Mouse (Mus musculus): ENCODE data around the gene Dlx5. TPM values are rescaled to one million over a fixed set of nuclear protein-coding genes. Genes with fewer than 3 reads are reported as not detected.

Dlx5 gene
- total RNA-seq, 2 experiments from 2014 or later: 0.41 TPM; not detected in 1

- intact Hi-C loops (cut with DNase I): no loop called here
These were observed 4.5 kb downstream of the Dlx5 start for GRCm38 (mm10) chr6:6877346-6877910.

DNA sequence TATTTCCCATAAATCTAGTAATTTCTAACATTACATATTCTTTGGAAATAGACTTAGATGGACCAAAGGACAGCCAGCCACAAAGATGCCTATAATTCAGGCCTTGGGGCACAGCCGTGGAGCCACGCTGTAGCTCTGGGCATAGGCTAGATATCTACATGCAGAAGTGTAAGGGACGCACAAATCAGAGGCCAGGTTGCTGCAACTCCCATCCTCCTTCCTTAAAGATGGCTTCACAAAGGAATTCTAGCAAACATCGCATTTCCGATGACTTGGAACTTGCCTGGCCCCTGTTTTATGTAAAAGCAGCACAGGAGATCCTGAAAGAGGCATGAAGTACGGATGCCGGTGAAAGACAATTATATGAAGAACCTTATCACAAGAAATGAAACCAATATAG, 5.2 kb downstream of the Dlx5 start:
- intact Hi-C loops (cut with DNase I): no loop called here
- no peak for DNase-seq

More at GRCm38 (mm10) chr6:6877346-6877910, 4.5 kb downstream of the Dlx5 start:
- no peak for DNase-seq

DNA sequence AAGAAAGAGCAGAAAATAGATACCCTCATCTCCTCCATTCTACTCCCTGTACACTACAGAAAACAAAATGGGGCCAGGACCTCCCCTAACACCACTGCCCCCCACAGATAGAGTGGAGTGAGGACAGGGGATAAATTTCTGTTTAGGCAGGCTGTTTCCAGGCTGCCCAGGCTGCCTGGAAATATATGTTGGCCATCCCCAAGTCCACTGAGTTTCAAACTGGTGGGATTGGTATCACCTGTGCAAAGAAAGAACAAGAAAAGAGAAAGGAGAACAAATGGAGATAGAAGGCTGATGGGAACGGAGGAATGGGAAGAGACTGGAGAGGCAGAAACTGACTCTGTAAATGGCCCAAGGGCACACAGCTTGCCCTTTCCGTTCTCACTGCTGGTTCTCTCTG, 5.7 kb downstream of the Dlx5 start:
- intact Hi-C loops (cut with DNase I): no loop called here
- DNase-seq: no peak

DNA sequence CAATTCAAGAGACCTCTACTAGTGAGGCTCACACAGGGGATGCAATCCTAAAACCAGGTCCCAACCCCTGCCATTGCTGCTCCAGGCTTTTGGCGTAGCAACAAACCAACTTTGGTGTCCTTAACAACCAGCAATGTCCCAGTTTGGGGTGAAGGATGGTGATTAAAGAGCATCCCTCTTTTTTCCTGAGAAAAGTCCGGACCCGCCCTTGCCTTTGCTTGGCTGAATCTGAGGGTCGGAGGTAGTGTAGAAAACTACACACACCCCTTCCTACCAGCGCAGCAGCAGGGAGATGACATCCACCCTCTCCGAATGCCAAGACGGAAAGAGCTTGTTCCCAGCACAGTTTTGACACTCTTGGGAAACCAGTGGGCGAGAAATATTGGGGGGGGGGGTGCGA, 6.2 kb downstream of the Dlx5 start:
- DNase-seq: no peak
- intact Hi-C loops (cut with DNase I): no loop called here

DNA sequence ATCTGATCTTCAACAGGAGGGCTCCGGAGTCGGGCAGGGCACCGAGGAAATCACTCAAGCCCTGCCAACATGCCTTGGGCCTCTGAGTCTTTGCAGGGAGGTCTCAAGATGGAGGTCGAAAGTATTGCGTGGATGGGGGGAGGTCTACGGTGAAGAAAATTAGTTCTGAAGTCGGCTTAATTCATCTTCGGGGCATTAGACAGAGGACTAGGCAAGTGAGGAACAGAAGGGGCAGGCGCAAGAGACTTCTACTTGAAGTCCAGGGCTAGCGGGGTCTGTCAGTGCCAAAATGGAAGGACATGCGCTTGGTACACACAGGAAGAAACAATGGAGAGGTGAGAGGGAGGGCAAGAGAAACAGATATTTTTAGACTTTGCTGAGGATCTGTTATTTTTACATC, 6.7 kb downstream of the Dlx5 start:
- intact Hi-C loops (cut with DNase I): no loop called here
- no peak for DNase-seq

- no peak for DNase-seq
- intact Hi-C loops (cut with DNase I): no loop called here
These were observed 7.7 kb downstream of the Dlx5 start for GRCm38 (mm10) chr6:6874073-6874771.

- DNase-seq: no peak
- intact Hi-C loops (cut with DNase I): no loop called here
These were observed 8.3 kb downstream of the Dlx5 start for GRCm38 (mm10) chr6:6873476-6874072.

DNA sequence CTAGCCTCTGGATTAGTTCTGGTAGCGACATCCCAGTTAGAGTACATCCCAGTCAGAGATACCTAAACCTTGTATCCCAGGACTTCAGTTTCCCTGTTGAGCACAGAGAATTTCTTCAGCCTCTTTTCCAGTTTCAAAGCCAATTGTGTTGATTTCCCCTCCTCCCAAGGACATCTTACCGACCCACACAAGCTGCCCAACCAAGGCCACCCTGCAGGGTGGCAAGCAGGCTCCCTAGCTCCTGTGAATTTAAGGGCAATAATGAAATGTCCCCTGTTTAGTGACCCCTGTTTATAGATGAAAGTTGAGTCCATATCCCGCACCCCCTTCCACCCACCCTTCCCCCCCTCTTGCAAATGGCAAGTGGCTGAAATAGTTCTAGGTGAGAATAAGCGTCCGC, 9.0 kb downstream of the Dlx5 start:
- DNase-seq: no peak
- intact Hi-C loops (cut with DNase I): no loop called here

- intact Hi-C loops (cut with DNase I): no loop called here
- no peak for DNase-seq
These were observed 10.2 kb downstream of the Dlx5 start for GRCm38 (mm10) chr6:6871692-6872091.

GRCm38 (mm10) chr6:6870876-6871420, 10.9 kb downstream of the Dlx5 start:
- DNase-seq: no peak
- intact Hi-C loops (cut with DNase I): no loop called here

DNA sequence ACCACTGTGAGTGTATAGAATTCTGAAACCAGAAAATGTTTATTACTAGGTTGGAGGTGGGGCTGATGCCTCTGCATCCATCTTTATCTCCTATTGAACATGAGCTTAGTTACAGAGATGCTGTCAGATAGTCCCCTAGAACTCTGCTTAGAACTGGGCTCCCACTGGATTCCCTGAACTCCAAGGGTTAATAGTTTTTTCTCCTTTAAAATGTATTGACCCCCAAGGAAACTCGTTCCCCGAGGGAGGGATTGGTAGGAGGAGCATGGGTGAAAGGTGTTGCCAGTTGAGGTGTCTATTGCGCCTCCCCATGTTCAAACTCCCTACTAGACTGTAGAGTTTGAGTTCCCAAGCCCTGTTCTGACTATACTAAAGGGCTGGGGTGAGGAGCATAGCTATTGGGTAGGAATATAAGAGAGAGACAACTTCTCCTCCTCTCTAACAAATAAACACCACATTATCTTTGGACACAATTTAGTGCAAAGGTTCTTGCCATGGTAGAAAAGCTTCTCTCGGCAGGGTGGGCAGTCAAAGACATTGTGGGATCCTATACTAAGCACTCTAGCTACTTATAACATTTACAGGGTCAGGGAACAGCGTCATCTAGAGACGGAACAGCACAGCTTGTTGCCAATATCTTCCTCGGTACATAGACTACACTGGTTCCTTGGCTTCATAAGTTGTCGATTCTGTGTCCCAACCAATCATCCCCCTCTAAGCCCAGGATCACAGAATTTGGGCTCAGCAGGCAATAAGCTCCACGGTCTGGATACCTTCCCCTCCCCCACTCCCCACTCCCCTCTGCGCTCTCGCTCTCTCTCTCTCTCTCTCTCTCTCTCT, 11.7 kb downstream of the Dlx5 start:
- DNase-seq: no peak
- intact Hi-C loops (cut with DNase I): loop anchor here (10.0 kb wide), 2 partner anchors 405 to 575 kb away; no protein-coding TSS in a partner anchor

- intact Hi-C loops (cut with DNase I): loop anchor here (10.0 kb wide), 2 partner anchors 404 to 574 kb away; no protein-coding TSS in a partner anchor
- DNase-seq: no peak
These were observed 12.7 kb downstream of the Dlx5 start for GRCm38 (mm10) chr6:6869041-6869685.

- DNase-seq: no peak
- intact Hi-C loops (cut with DNase I): loop anchor here (10.0 kb wide), 2 partner anchors 402 to 572 kb away; no protein-coding TSS in a partner anchor
These were observed 14.9 kb downstream of the Dlx5 start for GRCm38 (mm10) chr6:6867031-6867430.

GRCm38 (mm10) chr6:6864441-6865440, 17.1 kb downstream of the Dlx5 start:
- intact Hi-C loops (cut with DNase I): loop anchor here (2.0 to 10.0 kb wide), 3 partner anchors 16 to 570 kb away; no protein-coding TSS in a partner anchor
- DNase-seq: no peak

- DNase-seq: no peak
- intact Hi-C loops (cut with DNase I): loop anchor here (2.0 to 10.0 kb wide), 3 partner anchors 17 to 569 kb away; no protein-coding TSS in a partner anchor
These were observed 17.9 kb downstream of the Dlx5 start for GRCm38 (mm10) chr6:6863955-6864354.

GRCm38 (mm10) chr6:6863160-6863870, 18.6 kb downstream of the Dlx5 start, which contains the start of gene Dlx6:
TSS of gene Dlx6 (plus strand) at chr6:6863334.
- no peak for DNase-seq
- intact Hi-C loops (cut with DNase I): loop anchor here (10.0 kb wide), 2 partner anchors 399 to 569 kb away; no protein-coding TSS in a partner anchor

DNA sequence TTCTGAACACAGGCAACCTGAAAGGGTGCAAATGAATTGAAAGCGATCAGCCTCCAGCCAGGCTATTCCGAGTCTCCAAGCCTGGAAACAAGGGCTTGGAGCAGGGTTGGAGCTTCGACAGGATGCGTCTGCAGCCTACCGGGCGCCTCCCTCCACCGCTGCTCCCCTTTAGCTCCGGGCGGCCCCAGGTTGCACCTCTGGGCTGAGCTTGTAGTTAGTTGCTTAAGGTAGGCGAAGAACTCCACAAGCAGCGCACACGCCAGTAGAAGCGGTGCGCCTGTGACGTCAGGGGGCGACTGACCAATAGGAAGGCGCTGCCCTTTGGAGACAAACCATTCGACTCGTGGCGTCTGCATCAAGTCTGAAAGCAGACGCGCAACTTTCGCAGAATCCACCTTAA, 19.3 kb downstream of the Dlx5 start:
- DNase-seq: no peak
- intact Hi-C loops (cut with DNase I): loop anchor here (10.0 kb wide), 2 partner anchors 398 to 568 kb away; no protein-coding TSS in a partner anchor

Measured in heart, postnatal 14 days (tissue).